Mouse (Mus musculus) retina, postnatal 7 days (tissue): ENCODE results near the gene Nfic.

Experiments
- DNase-seq: peaks from one replicate; pipeline ENCODE4 v3.0.0-alpha.2; 2012; ENCODE audit warnings: low read depth, low spot score

Nfic gene

DNA sequence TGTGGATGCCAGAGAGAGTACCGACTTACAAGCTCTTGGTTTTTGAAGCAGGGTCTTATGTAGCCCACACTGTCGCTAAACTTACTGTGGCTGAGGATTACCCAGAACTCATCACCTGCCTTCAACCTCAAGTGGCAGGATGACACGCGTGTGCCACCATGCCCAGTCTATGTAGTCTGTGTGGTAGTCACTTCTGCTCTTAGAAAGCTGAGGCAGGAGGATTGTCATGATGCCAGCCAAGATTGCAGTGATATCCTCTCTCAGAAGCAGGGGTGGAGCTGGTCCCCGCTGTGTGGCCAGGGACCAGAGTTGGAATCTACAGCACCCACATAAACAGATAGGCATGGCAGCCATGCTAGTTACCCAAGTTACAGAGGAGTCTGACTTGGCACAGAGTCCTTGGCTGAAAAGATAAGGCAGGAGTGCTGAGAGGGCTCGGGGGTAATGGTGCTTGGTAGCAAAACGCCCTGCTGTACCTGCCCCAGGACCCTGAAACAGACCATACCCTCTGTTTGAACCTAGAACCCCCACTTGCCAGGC is 30.1 kb upstream of the Nfic start:
- DNase-seq = no peak

DNA sequence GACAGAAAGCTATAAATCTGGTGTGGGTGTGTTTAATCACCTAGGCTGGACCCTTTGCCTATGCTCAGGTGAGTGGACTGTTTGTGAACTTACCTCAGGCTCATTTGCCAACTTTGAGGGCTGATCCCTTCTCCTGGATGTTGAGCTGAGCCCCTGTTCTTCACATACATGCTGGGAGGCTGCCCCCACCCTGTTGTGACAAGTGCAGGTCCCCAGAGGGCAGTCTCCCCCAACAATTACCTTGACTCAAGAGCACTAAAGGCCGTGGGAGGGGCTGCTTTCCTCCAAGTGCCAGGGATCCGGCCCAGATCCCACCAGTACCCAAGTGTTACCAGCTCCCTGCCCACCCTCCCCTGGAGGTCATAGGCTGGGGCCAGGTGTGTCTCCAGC is 29.6 kb upstream of the Nfic start:
- no peak for DNase-seq

DNA sequence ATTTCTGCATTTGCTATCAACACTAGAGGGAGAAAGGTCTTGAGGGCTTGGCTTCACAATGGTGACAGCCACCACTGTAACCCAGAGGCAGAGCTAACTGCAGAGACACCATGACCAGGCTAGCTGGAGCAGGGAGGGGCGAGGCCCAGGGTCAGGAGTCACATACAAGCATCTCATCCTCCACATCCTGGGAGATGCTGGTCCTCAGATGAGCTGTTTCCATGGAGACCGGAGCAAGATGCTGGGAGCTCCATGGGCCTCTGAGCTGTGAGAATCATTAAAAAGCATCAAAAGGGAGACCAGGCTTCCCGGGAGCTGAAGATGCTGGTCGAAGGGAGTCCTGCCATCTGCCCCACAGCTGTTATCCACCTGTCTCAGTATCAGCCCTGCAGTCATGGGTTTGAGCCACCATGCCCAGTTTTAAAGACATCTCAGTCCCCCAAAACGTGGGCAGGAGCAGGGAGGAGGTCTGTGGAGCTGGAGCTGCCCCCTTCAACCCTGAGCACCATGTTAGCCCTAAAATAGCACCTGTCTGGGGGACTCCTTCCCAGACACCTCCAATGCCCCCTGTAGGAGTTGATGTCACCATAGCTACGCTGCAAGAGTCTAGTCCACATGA is 29.1 kb upstream of the Nfic start:
- no peak for DNase-seq

DNA sequence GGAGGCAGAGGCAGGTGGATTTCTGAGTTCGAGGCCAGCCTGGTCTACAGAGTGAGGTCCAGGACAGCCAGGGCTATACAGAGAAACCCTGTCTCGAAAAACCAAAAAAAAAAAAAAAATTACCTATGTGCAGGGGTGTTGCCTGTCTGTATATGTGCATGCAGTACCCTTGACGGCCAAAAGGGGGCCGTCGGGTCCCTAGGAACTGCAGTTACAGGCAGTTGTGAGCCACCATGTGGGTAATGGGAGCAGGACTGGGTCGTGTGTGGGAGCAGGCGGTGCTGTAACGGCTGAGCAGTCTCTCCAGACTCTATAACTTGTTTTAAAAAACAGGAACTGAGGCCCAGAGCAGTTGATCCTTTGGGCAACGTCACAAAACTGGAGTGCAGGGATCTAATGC is 28.5 kb upstream of the Nfic start:
- DNase-seq = no peak

DNA sequence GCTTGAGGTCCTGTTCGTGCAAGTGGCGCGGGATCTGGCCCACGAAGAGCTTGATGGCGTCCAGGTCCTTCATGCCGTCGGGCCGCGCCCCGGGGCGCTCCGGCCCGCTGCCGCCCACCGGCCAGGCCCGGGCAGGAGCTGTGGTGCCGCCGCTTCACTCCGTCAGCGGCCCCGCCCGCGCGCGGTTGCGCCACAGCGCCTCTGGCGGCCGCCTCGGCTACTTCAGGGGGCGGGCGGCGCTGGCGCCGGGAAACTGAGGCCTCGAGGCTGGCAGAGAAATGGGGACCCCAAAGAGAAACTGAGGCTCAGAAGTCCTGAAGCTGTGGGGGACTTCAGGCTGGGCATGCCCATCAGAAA is 27.1 kb upstream of the Nfic start, which contains the start of gene Celf5:
Gene Celf5, minus strand, starts transcription at position 177 of the 357 bp plus-strand sequence.
- DNase-seq = peak; percentile 42

DNA sequence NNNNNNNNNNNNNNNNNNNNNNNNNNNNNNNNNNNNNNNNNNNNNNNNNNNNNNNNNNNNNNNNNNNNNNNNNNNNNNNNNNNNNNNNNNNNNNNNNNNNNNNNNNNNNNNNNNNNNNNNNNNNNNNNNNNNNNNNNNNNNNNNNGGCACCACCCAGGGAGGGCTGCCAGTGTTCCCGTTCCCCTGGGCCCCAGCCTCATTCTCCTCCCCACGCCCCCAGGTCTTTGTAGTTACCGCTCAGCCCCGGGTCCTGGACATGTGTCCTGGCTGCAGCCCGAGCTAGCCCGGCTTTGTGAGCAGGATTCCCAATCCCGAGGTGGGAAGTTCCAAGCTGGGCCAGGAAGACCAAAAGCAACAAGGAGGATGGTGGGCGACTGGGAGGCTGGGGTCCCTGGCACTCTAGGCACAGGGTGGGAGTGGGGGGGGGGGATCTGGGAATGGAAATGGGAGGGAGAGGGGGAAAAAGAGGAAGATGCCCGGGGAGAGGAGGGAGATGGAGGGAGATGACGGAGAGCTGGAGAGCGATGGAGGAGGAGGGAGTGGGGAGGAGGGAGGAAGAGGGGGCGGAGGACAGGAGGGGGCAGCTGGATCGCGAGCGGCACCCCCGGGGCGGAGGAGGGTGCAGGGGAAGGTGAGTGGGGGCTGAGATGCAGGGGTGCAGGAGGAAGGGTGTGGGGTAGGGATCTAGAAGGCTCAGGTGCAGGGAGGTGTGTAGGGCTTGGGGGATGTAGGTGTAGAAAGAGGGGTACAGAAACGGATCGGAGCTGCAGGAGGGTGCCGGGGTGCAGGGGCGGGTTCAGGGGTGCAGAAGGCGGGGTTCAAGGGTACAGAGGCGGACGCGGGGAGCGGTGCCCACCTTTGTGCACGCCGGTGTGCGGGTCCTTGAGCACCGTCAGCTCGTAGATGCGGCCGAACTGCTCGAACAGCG is 26.4 kb upstream of the Nfic start:
- no peak for DNase-seq

DNA sequence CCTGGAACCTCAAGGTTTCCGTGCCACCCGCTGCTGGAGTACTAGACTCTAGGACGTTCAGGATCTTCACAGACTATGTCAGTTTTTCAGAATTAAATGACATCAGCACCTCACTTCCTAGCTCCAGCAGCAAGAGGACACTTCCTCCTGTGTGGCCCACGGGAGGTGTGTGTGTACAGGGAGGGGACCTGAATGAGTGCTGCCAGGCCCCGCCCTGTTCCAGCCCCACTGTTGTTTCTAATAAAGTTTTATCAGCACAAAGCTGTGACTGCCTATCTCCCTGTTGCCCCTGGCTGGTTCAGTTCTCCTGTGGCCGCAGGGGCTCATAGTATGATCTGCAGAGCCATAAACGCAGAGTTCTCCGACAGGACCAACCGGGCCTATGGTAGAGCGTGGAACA is 19.0 kb upstream of the Nfic start:
- no peak for DNase-seq

DNA sequence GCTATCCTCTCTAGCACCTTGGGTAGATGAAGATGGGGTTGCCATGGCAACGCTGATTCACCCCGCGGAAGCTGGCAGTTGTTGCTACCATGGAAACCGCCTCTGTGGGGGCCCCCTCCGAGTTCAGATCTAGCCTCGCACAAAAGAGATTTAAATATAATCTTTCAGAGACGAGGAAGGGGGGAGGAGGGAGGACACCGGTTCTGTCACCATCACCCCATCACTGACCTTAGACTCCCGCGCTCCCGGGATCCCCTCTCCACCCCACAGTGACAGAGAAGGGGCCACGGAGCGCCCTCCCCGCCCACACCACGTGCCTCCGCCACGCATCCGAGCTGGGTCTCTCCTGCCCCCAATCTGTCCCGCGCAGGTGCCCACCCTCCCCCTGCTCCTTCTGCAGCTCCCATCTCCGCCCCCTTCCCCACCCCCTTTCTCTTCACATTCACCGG is 17.6 kb upstream of the Nfic start:
- DNase-seq = peak; percentile 42

DNA sequence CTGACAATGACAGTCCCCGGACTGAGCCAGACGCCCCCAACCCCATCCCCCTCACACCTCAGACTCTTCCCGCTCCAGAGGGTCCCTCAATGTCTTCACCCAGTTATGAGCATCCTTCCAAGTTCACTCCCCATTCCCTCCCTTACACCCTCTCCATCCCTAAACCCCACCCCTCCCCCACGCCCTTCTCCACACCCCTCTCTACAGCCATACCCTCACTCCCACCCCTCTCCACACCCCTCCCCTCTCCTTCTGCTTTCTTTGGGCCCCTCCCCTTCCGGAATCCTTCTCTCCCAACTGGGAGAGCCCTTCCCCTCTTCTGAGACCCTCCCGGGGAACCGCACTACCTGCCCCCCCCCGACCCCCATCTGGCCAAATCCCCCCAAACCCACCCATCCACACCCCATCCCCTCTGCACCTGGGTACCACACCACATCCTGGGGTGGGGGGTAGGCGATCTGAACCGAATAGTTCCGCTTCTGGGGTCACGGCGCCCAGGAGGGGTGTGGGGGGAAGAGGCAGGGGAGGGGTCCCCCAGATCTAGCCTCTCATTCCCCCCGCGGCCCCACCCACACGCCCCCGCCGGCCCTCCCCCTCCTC is 17.1 kb upstream of the Nfic start:
- no peak for DNase-seq

DNA sequence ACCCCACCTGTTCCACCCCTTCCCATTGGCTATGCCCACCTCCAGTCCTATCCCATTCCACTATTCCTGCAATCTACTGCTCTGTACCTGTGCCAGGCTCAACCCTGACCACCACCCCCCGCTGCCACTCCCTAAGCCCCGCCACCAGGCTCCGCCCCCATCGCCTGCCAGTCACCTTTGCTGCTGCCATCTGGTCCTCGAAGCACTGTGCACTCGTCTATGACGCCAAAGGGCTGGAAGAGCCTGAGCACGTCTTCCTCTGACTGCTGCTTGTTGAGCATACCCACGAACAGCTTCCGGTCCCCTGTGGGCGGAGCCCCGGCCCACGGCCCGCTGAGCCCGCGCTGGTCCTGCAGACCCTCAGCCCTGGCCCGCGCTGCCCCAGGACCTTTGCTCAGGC is 15.0 kb upstream of the Nfic start:
- DNase-seq = no peak

DNA sequence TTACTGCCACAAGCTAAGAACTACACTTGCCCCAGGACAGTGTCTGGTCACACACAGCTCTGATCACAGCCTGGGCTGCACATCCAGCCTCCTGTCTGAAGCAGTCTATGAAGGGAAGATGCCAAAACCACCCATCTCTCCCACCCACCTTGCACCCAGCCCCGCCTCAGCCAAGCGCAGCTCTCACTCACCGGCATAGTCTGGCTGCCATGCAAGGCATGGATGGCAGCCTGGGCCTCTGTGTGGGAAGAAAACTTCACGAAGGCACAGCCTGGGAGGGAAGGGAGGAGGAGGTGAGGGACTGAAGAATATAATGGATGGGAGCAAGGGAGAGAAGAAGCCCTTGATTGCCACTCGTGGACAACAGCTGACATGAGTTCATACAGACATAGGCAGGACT is 13.8 kb upstream of the Nfic start:
- no peak for DNase-seq

DNA sequence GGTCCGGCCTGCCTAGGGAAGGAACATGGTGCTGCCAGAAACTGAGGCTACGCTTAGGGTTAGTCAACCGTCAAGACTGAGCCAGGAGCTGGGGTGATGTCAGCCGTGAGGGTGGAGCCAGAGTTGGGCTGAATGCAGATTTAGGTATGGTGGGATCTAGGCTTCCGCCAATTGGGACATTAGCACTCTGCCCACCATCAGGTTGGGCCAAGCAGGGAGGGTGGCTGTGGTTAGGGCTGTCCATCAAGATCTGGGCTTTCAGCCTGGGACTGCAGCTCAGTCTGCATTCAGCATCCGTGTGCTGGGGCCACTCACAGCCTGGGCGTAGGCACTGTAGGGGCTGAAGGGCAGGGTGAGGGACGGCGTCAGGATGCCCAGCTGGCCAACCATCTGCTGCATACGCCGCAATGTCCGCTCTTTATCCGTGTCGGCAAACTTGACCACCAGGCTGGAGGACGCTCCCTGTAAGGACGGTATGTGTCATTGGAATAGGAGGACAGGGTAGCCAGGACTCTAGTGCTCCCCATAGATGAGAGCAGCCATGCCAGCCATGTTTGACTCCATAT is 12.3 kb upstream of the Nfic start:
- no peak for DNase-seq

DNA sequence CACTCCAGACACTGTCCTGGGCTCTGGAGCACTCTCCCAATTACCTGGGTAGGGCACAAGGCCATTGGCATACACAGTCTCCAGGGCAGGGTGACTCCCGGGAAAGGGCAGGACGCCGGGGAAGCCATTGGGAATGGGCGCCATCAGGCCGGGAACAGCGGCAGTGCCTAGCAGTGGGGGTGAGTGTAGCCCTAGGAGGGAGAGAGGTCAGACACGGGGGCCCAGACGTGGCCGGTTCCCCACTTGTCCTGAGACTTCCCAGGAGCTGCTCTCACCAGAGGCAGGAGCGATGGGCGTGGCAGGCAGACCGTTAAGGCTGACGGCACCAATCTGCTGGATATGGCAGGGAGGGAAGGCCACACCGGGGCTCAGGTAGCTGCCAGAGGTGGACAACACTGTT is 11.4 kb upstream of the Nfic start:
- no peak for DNase-seq

DNA sequence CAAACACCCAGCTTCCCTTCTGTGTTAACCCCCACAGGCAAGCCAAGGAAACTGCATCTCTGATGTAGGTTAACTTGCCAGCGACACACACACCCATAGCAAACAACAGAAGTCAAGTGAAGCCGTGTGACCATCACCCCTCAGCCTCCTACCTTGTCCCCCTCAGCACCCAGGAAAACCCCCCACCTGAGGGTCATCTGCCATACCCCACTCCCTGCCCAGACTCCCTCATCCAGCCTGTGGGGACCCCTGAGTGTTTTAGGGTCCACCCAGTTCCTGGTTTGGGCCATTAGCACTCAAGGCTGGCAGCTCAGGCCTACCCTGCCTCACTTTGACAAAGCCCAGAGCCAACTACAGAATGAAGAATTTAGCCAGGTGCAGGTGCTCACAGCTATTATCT is 10.6 kb upstream of the Nfic start:
- DNase-seq = no peak

DNA sequence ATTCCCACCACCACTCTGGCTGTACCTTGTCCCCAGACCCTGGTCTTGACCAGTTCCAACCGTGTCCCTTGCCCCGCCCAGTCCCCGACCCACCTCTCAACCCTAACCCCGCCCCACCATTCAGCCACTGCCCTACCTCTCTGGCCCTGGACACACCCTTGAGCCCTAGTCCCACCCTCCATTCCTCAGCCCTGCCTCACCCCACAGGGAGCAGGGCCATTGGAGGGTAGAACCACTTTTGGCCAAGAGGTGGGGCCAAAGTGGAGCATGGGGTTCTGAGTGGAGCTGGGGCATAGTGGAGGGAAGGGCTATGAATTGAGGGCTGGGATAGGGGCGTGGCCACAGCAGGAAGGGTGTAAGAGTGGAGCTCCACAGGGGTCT is 9.8 kb upstream of the Nfic start:
- DNase-seq = no peak

DNA sequence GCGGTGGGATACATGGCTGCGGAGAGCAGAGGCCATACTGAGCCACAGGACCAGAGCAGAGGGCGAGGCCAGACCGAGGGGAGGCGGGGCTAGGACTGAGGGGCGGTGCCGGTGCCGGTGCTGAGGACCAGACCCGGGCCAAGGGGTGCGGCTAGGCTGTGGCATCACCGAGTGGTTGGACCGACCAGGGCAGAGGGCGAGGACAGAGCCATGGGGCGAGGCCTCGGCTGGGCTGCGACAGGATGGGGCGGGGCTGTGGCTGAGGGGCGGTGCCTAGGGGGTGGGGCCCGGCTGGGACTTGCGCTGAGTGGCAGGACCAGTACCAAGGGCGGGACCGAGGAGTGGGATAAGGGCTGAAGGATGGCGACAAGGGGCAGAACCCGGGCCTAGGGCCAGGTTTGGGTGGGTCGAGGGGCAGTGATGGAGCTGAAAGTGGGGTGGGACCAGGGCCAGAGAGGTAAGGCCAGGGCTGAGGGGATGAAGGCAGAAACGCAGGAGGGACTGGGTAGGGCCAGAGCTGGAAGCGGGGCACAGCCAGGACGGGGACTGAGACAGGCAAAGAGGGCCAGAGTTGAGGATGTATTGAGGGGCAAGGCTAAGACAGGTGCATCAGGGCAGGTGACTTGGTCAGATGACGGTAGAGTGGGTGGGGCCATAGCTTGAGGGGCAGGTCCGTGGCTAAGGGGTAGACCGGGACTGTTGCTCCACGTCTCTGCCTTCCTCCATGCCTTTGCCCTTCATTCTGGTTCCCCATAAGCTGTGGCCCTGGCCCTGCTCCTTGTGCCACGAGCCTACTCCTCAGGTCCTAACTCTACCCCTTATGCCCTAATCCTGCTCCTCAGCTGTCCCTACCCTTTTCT is 9.2 kb upstream of the Nfic start:
- DNase-seq = no peak

DNA sequence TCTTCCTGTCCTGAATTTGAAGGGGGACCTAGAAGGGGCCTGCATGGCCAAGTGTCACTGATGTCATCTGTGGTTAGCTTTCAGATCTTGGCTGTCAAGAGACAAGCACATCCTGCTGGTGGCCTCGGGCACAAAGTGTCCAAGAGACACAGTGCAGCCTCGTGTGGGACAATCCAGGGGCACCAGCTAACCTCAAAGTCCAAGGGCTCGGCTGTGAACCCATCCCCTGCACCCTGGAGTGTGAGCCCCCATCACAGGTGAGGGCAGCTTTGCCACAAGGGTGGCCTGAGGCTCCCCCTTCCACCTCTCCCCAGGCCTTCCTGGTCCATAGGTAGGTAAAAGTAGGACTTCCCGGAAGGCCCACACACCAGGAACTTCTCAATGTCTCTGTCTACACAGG is 8.1 kb upstream of the Nfic start:
- DNase-seq = no peak

DNA sequence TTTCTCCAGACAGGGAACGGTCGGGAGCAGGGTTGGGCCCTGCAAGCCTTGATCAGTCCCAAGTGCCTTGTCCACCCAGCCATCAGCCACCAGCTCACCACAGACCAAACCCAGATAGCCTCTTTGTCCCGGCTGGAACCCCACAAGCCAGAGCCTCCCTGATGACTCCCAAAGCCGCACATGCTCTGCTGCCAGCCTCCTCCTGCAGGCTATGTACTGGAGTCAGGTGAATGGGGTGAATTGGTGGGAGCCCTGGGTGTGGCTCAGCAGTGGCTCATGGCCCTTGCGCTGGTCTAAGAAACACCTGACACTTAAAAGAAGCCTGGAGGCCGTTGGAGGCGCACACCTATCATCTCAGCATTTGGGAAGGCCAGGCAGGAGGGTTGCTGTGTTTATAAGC is 7.5 kb upstream of the Nfic start:
- no peak for DNase-seq

DNA sequence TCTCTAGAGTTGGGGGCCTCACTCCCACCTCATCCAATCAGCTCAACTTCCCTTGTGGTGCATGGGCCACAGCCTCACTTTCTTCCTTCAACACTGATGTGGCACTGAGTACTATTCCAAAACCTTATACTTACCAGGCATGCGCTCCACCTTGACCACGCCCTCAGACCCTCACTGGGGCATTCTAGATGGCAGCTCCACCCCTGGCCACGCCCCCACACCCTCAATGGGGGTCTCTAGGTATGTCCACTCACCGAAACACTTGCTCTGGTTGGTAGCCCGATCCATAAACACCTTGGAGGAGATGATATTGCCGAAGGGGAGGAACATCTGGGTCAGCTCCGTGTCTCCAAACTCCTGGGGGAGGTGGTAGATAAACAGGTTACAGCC is 7.0 kb upstream of the Nfic start:
- DNase-seq = no peak

DNA sequence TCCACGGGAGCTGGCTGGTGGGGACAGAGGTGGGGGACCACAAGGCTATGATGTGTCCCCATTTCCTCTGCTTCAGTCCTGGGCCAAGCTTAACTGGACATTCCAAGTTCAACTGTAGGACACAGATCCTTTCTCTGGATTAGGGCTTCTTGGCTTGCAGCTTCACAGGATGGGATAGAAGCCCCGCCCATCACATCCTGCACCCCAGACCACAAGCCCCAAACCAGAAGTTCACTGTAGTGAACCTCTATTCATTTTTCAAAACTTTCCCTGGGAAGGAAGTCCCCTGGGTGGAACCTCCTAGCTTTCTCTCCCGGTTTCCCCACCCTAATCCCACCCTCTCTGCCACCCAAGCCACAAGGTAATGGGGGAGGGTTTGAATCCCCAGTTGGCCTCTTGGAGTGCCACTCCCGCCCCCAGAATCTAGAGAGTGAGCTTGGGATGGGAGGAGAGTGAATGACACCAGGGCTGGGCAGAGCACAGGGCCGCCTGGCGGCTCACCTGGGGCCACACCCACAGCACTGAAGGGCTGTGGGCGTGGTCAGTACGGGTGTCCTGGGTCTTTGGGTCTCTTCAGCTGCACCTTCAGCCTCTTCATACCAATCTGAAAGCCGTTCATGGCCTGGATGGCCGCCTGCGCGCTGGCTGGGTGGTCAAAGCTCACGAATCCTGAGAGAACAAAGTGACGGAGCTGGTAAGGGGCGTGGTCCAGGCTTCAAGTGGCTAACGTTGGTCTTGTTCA is 6.4 kb upstream of the Nfic start:
- DNase-seq = no peak

DNA sequence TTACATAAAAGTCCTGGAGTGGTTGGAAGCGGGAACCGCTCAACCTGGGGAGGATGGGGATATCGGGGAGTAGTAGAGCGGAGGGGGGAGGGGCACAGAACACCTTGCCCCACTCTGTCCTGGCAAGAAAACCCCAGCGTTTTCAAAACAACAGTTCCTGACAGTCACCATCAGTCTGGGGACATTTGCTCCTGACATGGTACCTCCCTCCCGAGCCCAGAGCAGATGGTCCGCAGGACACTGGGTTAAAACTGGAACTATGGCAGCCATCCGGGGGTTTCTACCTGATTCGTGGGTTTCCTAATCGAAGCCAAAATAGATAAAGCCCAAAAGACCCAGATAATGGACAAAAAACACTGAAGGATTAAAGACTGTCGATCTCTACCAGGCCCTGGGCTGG is 5.5 kb upstream of the Nfic start:
- DNase-seq = no peak
